Mouse (Mus musculus) midbrain, embryonic 11.5 days (tissue): ENCODE results near the gene Tmod1. TPM values are rescaled to one million over a fixed set of nuclear protein-coding genes. Genes with fewer than 3 reads are reported as not detected.
A peak's percentile ranks its signal among the peaks of the same experiment; 100 is the strongest.

Experiments used
- ATAC-seq: fragments of 200-750 bp; cut with Nextera tagmentation; 2 replicates; pipeline ENCODE4 v1.8.0; 2017; ENCODE audit warnings: moderate TSS enrichment, moderate library complexity; ENCODE audit not compliant: low FRiP score
- DNase-seq: peaks from one replicate; pipeline ENCODE4 v3.0.0; 2015; ENCODE audit warnings: low spot score; ENCODE audit errors: missing footprints
- H3K27ac ChIP-seq: fragments of 300-500 bp; sonication (generic); 2 replicates; pipeline ENCODE4 v1.5.1; 2014; ENCODE audit warnings: low read depth, low read length
- H3K27me3 ChIP-seq: fragments of 300-500 bp; sonication (generic); 2 replicates; pipeline ENCODE4 v1.6.1; 2014; ENCODE audit warnings: mild to moderate bottlenecking, low read length, moderate library complexity, mixed read lengths; ENCODE audit not compliant: control insufficient read depth, insufficient read depth
- H3K36me3 ChIP-seq: fragments of 300-500 bp; sonication (generic); 2 replicates; pipeline ENCODE4 v1.6.1; 2014; ENCODE audit warnings: mild to moderate bottlenecking, low read length, moderate library complexity, mixed read lengths; ENCODE audit not compliant: control insufficient read depth, insufficient read depth
- H3K4me1 ChIP-seq: fragments of 300-500 bp; sonication (generic); 2 replicates; pipeline ENCODE4 v1.6.1; 2014; ENCODE audit warnings: low read length; ENCODE audit not compliant: control insufficient read depth, insufficient read depth
- H3K4me2 ChIP-seq: fragments of 300-500 bp; sonication (generic); 2 replicates; pipeline ENCODE4 v1.6.1; 2014; ENCODE audit warnings: mild to moderate bottlenecking, moderate library complexity
- H3K4me3 ChIP-seq: fragments of 300-500 bp; sonication (generic); 2 replicates; pipeline ENCODE4 v1.5.1; 2014; ENCODE audit warnings: low read depth, low read length
- H3K9ac ChIP-seq: fragments of 300-500 bp; sonication (generic); 2 replicates; pipeline ENCODE4 v1.6.1; 2014; ENCODE audit warnings: low read length
- H3K9me3 ChIP-seq: fragments of 300-500 bp; sonication (generic); 2 replicates; pipeline ENCODE4 v1.6.1; 2016; ENCODE audit warnings: low read length; ENCODE audit not compliant: control insufficient read depth
- WGBS: fragments of 180-500 bp; shearing (Covaris S2); extraction: QIAGEN DNeasy Blood & Tissue Kit; methylation state at CpG from one replicate; pipeline ENCODE4 v1.1.7; 2014; 5-methylcytosine and 5-hydroxymethylcytosine counted together
- polyA plus RNA-seq: library from polyadenylated mRNA; unstranded; fragments of >200 nt; fragmentation: Nextera tagmentation; extraction: Ambion mirVana; gene quantifications from 2 replicates; pipeline ENCODE4 v1.2.1, GENCODE M21; 2014

Gene Tmod1
- polyA plus RNA-seq, 1 experiment from 2014 or later, result 2.7 TPM

DNA sequence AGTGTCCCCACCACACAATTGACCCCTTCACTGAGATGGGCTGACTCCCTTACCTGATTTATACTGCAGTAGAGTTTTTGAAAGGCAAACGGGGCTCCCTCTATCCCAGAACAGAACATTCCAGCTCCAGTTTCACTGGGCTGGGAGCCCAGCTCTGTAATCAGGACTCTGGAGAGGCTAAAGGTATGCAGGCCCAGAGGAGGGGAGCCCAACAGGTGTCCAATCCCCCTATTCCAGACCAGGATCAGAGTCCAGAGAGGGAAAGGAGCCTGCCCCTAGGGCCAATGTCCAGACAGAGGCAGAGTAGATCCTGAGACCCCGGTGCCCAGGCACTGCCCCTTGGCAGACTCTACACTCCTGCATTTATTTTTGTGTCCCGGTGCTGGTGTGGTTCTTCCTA is 26.2 kb downstream of the Tmod1 start:
- no peak for DNase-seq
- Histone ChIP-seq H3K27me3 (no peaks in the 10 kb centered on the region), H3K4me2 (no peak overlapping the region), H3K36me3 (no peaks in the 10 kb centered on the region), H3K27ac (no peak overlapping the region), H3K9me3 (no peaks in the 10 kb centered on the region), H3K4me1 (no peaks in the 10 kb centered on the region), H3K9ac (no peak overlapping the region), H3K4me3 (no peak overlapping the region)
- ATAC-seq, result no peak
- 81% methylated on average over 3 of the region's 3 CpGs for WGBS

DNA sequence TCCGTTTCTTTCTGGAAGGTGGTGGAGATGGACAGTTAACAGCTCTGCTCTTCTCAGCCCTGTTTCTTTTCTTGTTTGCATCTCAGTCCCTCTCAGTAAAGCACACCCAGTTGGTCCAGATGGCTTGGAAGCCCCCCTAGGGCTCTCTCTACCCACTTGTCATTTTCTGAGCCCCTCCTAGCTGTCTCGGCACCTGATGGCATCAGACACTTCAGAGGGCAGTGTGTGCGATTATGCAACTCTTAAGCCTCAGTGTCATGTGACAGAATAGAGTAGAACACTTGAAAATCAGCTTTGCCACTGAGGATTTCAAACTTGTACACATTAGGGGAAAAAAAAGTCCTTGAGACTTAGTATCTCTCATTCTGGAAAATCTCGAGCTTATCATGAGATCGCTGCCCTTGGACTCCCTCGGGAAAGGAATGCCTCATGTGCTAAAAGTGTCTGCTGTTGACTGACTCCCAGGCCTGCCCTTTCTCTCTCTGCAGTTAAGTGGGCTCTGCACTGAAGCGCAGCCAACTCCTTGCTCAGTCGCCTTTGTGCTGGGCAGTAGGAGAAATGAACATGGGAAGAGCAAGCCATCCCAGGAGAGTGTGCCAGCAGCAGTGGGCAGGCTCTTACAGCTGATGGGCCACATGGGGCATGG is 27.1 kb downstream of the Tmod1 start:
- Histone ChIP-seq H3K4me2 (no peak overlapping the region), H3K9ac (no peak overlapping the region), H3K27me3 (no peaks in the 10 kb centered on the region), H3K4me1 (no peaks in the 10 kb centered on the region), H3K27ac (no peak overlapping the region), H3K4me3 (no peak overlapping the region), H3K9me3 (no peaks in the 10 kb centered on the region), H3K36me3 (no peaks in the 10 kb centered on the region)
- ATAC-seq, result no peak
- no peak for DNase-seq
- WGBS, result 72% methylated on average over 8 of the region's 8 CpGs

DNA sequence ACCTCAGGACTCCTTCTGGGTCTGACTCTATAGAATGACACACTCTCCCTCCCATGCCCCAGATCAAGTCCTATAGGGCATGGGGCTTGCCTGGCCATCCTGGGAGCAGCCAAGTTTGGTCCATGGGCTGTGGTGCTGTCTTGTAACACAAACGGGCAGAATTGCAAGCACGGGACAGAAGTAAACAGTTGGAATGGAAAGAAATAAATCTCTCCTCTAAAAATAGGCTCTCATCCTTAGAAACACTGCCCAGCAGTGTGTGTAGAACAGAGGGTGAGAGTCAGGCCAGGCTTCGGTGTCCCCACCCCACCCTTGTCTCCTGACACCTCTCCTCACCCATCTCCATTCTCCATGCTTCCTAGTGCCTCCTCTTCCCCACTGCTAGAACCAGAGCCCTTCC is 29.3 kb downstream of the Tmod1 start:
- DNase-seq (no peak), ATAC-seq (no peak)
- WGBS, result 90% methylated on average over 3 of the region's 3 CpGs
- Histone ChIP-seq H3K27ac (no peak overlapping the region), H3K9ac (no peak overlapping the region), H3K9me3 (no peaks in the 10 kb centered on the region), H3K27me3 (no peaks in the 10 kb centered on the region), H3K4me2 (no peak overlapping the region), H3K4me3 (no peak overlapping the region), H3K4me1 (no peaks in the 10 kb centered on the region), H3K36me3 (no peaks in the 10 kb centered on the region)

DNA sequence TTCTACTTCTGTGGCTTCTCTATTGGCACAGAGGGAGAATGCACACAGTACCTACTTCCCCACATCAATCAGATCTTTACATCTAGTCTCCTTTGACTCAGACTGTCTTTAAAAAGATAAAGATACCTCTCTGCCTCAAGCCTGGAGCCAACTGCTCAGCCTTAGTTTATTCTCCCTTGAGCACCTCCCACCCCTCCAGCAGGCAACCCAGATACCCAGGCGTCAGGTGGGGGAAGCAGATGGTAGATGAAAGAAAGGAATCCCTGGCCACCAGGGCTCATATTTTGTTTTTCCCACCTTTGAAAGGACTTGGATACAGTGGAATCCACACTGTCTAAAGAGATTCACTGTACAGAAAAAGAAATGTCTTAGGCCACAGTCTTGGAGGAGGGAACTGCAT is 29.8 kb downstream of the Tmod1 start:
- Histone ChIP-seq H3K4me2 (no peak overlapping the region), H3K9me3 (no peaks in the 10 kb centered on the region), H3K27me3 (no peaks in the 10 kb centered on the region), H3K4me3 (no peak overlapping the region), H3K9ac (no peak overlapping the region), H3K4me1 (no peaks in the 10 kb centered on the region), H3K36me3 (no peaks in the 10 kb centered on the region), H3K27ac (no peak overlapping the region)
- DNase-seq (no peak), ATAC-seq (no peak)
- 39% methylated on average over 1 of the region's 1 CpGs for WGBS

DNA sequence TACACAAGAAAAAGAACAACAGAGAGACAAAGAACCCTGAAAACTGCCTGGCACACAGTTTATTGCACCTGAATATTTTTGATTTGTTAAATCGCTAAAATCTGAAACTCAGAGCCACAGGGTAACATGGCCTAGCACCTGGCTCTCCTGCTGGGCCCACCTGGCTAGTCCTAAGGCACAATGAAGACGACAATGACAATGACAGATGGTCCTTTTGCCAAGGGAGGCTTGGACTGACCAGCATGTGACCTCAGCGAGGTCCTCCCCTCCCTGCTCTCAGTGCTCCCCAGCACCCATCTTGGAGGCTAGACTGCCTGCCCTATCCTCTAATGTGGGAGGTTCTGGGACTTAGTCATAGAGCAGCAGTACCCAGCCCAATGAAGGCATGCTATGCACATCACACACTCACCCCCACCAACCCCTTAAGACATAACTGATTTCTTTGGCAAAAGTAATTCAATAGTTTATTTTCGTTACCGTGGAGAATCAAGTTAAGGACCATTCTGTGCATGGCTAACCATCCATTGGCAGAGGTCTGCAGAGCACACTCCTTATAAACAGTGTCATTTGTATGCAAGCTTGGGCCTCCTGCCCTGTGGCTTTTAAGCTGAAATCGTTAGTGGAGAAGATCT is 31.2 kb downstream of the Tmod1 start:
- no peak for DNase-seq
- 72% methylated on average over 6 of the region's 6 CpGs for WGBS
- no peak for ATAC-seq

DNA sequence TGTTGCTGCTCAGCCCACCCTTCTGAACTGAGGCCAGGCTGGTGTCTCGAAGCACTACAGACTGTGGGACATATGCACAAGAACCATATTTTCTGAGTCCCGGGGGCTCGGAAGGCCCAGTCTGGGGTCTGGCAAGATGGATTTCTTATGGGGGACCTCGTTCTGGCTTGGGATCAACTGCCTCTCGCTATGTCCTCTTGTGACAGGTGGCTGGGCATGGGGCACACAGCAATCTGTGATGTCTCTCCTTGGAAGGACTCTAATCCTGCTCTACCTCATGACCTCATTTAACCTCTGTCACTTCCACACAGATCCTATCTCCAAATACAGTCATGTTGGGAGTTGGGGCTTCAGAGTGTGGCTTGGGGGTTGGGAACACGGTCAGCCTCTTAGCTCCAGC is 33.9 kb downstream of the Tmod1 start:
- H3K4me3 ChIP-seq, result no peak overlapping the region
- DNase-seq, result no peak
- no peak overlapping the region for H3K27ac ChIP-seq
- no peaks in the 10 kb centered on the region for H3K27me3 ChIP-seq
- WGBS, result 91% methylated on average over 6 of the region's 6 CpGs
- ATAC-seq, result no peak
- no peak overlapping the region for H3K9ac ChIP-seq
- H3K4me1 ChIP-seq, result no peaks in the 10 kb centered on the region
- H3K4me2 ChIP-seq, result no peak overlapping the region
- H3K9me3 ChIP-seq, result no peaks in the 10 kb centered on the region
- no peaks in the 10 kb centered on the region for H3K36me3 ChIP-seq

More for the DNA sequence above, 31.2 kb downstream of the Tmod1 start:
- Histone ChIP-seq H3K4me3 (no peak overlapping the region), H3K9ac (no peak overlapping the region), H3K27ac (no peak overlapping the region), H3K4me1 (no peaks in the 10 kb centered on the region), H3K4me2 (no peak overlapping the region), H3K9me3 (no peaks in the 10 kb centered on the region), H3K36me3 (no peaks in the 10 kb centered on the region), H3K27me3 (no peaks in the 10 kb centered on the region)

DNA sequence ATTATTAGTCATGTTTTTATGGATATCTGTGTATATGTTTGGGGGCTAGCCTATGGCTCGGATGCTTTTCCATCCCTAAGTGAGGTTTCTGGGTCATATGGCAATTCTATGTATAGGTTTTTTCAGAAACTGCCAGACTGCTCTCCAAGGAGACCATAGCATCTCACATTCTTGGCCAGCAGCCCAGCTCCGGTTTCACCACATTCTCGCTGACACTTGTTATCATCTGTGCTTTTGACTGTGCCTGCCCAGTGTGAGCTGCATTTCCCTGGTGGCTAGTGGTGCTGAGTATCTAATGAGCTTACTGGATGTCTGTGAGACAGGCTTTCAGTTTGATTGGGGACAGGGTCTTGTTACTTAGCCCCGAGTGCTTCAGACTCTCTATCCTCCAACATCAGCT is 35.0 kb downstream of the Tmod1 start:
- no peak overlapping the region for H3K27ac ChIP-seq
- no peak overlapping the region for H3K4me2 ChIP-seq
- H3K36me3 ChIP-seq, result no peaks in the 10 kb centered on the region
- H3K4me1 ChIP-seq, result no peaks in the 10 kb centered on the region
- no peak overlapping the region for H3K4me3 ChIP-seq
- no peak for DNase-seq
- WGBS, result 87% methylated on average over 4 of the region's 4 CpGs
- no peak overlapping the region for H3K9ac ChIP-seq
- ATAC-seq, result no peak
- no peaks in the 10 kb centered on the region for H3K27me3 ChIP-seq
- no peaks in the 10 kb centered on the region for H3K9me3 ChIP-seq

DNA sequence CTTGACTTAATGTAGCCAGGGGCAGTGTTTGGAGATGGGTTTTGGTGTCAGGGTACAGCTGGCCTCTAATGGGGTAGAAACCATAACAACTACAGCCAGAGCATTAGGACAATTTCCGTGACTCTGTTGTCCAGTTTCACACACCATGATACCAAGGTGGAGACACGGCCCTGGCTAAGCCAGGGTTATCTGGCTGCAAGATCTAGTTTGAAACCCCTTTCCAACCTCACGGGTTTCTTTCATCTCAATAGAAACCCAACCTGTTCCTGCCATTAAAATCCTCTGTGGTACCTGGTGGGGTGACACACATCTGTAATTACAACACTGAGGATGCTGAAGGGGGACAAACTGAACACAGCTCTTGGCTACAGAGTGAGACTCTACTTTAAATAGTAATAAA is 36.9 kb downstream of the Tmod1 start:
- peak; percentile 76 for DNase-seq
- H3K27ac ChIP-seq, result no peak overlapping the region
- H3K4me2 ChIP-seq, result no peak overlapping the region
- H3K9me3 ChIP-seq, result no peaks in the 10 kb centered on the region
- no peaks in the 10 kb centered on the region for H3K4me1 ChIP-seq
- H3K27me3 ChIP-seq, result no peaks in the 10 kb centered on the region
- H3K4me3 ChIP-seq, result no peak overlapping the region
- ATAC-seq, result no peak
- no peak overlapping the region for H3K9ac ChIP-seq
- 86% methylated on average over 3 of the region's 3 CpGs for WGBS
- H3K36me3 ChIP-seq, result no peaks in the 10 kb centered on the region

DNA sequence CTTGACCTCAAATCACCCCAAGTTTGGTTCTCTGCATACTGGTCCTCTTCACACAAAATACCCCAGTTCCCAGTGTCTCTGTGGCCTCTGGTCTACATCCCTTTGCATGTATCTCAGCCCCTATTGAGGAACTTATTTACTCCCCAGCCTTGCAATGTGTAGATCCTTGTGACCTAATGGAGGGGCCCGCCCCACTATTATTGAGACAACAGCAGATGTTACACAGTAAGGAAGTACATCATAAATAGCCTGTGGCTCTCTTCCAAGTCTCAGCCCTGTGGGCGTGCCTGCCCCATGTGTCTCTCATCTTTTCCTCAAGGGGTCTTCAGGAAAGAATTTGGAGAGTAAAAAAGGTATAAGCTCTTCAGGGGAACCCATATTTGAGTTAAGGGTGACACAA is 38.2 kb downstream of the Tmod1 start:
- H3K4me3 ChIP-seq, result no peak overlapping the region
- no peaks in the 10 kb centered on the region for H3K9me3 ChIP-seq
- H3K27ac ChIP-seq, result no peak overlapping the region
- no peaks in the 10 kb centered on the region for H3K27me3 ChIP-seq
- DNase-seq (no peak), ATAC-seq (no peak)
- H3K4me2 ChIP-seq, result no peak overlapping the region
- WGBS, result 87% methylated on average over 2 of the region's 2 CpGs
- H3K36me3 ChIP-seq, result no peaks in the 10 kb centered on the region
- no peak overlapping the region for H3K9ac ChIP-seq
- H3K4me1 ChIP-seq, result no peaks in the 10 kb centered on the region
